Mouse (Mus musculus): ENCODE data around the gene Ets1. TPM values are rescaled to one million over a fixed set of nuclear protein-coding genes. Genes with fewer than 3 reads are reported as not detected.
A peak's percentile ranks its signal among the peaks of the same experiment; 100 is the strongest.

The Ets1 gene
- polyA plus RNA-seq, 1 experiment from 2014 or later: 21.7 TPM

DNA sequence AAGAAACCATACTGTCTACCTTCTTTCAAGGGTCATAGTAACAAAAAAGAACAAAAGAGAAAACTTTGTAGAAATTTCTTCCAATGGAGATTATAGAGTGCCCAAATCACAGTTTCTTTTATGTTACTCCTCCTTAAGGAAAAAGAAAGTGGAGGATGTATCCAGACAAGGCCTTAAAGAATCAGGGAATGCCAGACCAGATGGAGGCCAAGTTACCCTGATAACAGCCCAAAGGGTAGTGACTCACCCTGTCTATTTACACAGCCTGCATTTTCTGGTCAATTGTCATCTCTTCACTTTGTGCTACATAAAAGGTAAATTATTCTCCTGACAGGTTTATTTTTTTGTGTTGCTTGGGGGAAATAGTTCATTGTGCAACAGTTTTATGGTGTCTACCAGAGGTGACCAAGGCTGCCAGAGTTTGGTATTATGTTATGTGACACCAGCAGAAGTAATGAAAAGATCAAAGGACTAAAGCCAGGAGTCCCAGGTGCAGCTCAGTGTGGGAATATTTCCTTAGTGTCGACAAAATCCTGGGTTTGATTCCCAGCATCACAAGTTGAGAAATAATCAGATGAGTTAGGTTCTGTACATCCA, 6.5 kb upstream of the Ets1 start:
- 73% methylated on average over 1 of the region's 1 CpGs for whole genome bisulfite sequencing
- H3K9ac ChIP-seq (ENCODE audit: low read length): no peak overlapping the region
- no peaks in the 10 kb centered on the region for H3K9me3 ChIP-seq (ENCODE audit: control insufficient read depth, low read length)
- H3K4me1 ChIP-seq (ENCODE audit: control insufficient read depth, insufficient read depth, low read length): no peaks in the 10 kb centered on the region
- DNase-seq (ENCODE audit: low spot score, missing footprints): no peak
- ATAC-seq (ENCODE audit: low FRiP score): no peak
- H3K27ac ChIP-seq (ENCODE audit: low read depth, low read length): no peak overlapping the region
- no peak overlapping the region for H3K4me3 ChIP-seq (ENCODE audit: low read depth, low read length)
- H3K27me3 ChIP-seq (ENCODE audit: control insufficient read depth, insufficient read depth, low read length): no peaks in the 10 kb centered on the region
- H3K36me3 ChIP-seq (ENCODE audit: control insufficient read depth, insufficient read depth, low read length): no peaks in the 10 kb centered on the region
- H3K4me2 ChIP-seq: no peak overlapping the region

GRCm38 (mm10) chr9:32631341-32631740, 4.7 kb upstream of the Ets1 start:
- H3K36me3 ChIP-seq (ENCODE audit: control insufficient read depth, insufficient read depth, low read length): no peaks in the 10 kb centered on the region
- no peak overlapping the region for H3K4me3 ChIP-seq (ENCODE audit: low read depth, low read length)
- no peaks in the 10 kb centered on the region for H3K4me1 ChIP-seq (ENCODE audit: control insufficient read depth, insufficient read depth, low read length)
- no peak overlapping the region for H3K4me2 ChIP-seq
- no peaks in the 10 kb centered on the region; the same call in 1 of the 2 replicates for H3K27me3 ChIP-seq (ENCODE audit: control insufficient read depth, insufficient read depth, low read length)
- peak; percentile 51 for DNase-seq (ENCODE audit: low spot score, missing footprints)
- no peak overlapping the region for H3K9ac ChIP-seq (ENCODE audit: low read length)
- no peaks in the 10 kb centered on the region for H3K9me3 ChIP-seq (ENCODE audit: control insufficient read depth, low read length)
- no peak for ATAC-seq (ENCODE audit: low FRiP score)
- H3K27ac ChIP-seq (ENCODE audit: low read depth, low read length): no peak overlapping the region

DNA sequence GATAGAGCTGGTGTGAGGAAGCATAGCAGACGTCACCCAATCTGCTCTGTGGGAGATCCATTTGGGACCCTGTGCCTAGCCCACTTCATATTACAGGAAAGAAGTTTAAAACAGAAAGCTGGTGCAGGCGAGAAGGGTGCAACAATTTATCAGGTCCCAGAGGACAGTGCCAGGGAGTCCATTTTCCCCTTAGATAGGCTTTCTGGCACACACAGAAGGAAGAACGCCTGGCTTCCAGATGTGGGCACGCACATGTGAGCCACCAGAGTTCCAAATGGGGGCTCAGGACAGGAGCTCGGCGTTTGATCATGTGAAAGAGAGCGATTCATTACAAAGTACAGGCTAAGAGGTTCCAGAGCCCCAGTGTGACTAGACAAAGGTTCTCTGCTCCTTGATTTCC, 3.8 kb upstream of the Ets1 start:
- no peaks in the 10 kb centered on the region for H3K9me3 ChIP-seq (ENCODE audit: control insufficient read depth, low read length)
- peak; percentile 57 for DNase-seq (ENCODE audit: low spot score, missing footprints)

DNA sequence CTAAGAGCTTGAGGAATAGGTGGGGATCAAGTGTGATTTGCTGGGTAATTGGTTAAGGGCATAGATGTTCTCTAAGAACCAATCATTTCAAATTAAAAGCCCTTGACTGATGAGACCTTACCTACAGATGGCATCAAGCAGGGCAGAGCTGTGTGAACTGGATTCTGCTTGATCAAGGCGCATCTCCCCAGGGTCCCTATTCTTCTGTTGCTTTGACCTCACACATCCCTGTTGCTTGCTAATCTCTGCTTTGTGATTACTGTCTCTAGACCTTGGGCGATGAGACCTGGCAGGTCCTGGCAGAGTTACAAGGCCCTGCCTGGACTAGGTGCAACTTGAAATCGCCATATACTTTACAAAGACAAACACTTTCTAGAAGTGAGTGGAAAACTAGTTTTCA, 9.0 kb downstream of the Ets1 start:
- Histone ChIP-seq H3K27ac (ENCODE audit: low read depth, low read length) (no peak overlapping the region), H3K27me3 (ENCODE audit: control insufficient read depth, insufficient read depth, low read length) (no peaks in the 10 kb centered on the region; the same call in 1 of the 2 replicates)
- whole genome bisulfite sequencing: 29% methylated on average over 3 of the region's 3 CpGs

More for the DNA sequence above, 3.8 kb upstream of the Ets1 start:
- no peaks in the 10 kb centered on the region for H3K4me1 ChIP-seq (ENCODE audit: control insufficient read depth, insufficient read depth, low read length)
- H3K27me3 ChIP-seq (ENCODE audit: control insufficient read depth, insufficient read depth, low read length): peaks cover 5% of the 10 kb centered on the region
- H3K4me3 ChIP-seq (ENCODE audit: low read depth, low read length): no peak overlapping the region
- no peak overlapping the region for H3K9ac ChIP-seq (ENCODE audit: low read length)
- 82% methylated on average over 7 of the region's 7 CpGs for WGBS
- no peak for ATAC-seq (ENCODE audit: low FRiP score)
- H3K36me3 ChIP-seq (ENCODE audit: control insufficient read depth, insufficient read depth, low read length): no peaks in the 10 kb centered on the region
- no peak overlapping the region for H3K4me2 ChIP-seq
- H3K27ac ChIP-seq (ENCODE audit: low read depth, low read length): no peak overlapping the region

DNA sequence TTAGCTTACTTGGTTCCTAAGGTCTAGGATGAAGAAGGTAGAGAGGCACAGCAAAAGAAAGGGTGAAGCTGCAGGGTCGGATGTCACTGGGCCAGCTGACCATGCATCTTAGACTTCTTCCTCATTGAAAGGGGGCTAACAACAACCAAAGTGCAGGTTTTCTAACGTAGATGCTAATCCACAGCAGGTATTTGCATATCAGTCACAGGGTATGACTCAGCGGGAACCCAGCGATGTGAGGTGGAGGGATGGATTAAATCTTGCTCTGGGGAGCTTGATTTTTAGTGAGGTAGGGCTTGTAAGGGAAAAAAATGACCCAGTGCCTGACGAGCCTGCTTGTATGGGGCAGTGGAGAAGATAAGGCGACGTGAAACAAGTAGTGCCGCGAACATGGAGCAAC, 9.5 kb downstream of the Ets1 start:
- ATAC-seq (ENCODE audit: low FRiP score) (no peak), DNase-seq (ENCODE audit: low spot score, missing footprints) (no peak)
- no peak overlapping the region for H3K27ac ChIP-seq (ENCODE audit: low read depth, low read length)
- no peak overlapping the region for H3K4me3 ChIP-seq (ENCODE audit: low read depth, low read length)
- no peaks in the 10 kb centered on the region; the same call in 1 of the 2 replicates for H3K27me3 ChIP-seq (ENCODE audit: control insufficient read depth, insufficient read depth, low read length)
- peaks cover 2% of the 10 kb centered on the region; the same call in 1 of the 2 replicates for H3K4me1 ChIP-seq (ENCODE audit: control insufficient read depth, insufficient read depth, low read length)
- WGBS: 8% methylated on average over 9 of the region's 9 CpGs
- H3K9me3 ChIP-seq (ENCODE audit: control insufficient read depth, low read length): no peaks in the 10 kb centered on the region
- no peak overlapping the region for H3K9ac ChIP-seq (ENCODE audit: low read length)
- no peak overlapping the region for H3K4me2 ChIP-seq
- no peaks in the 10 kb centered on the region for H3K36me3 ChIP-seq (ENCODE audit: control insufficient read depth, insufficient read depth, low read length)

More for the DNA sequence above, 9.0 kb downstream of the Ets1 start:
- DNase-seq (ENCODE audit: low spot score, missing footprints) (no peak), ATAC-seq (ENCODE audit: low FRiP score) (no peak)
- Histone ChIP-seq H3K4me3 (ENCODE audit: low read depth, low read length) (no peak overlapping the region), H3K9ac (ENCODE audit: low read length) (no peak overlapping the region), H3K36me3 (ENCODE audit: control insufficient read depth, insufficient read depth, low read length) (no peaks in the 10 kb centered on the region), H3K4me1 (ENCODE audit: control insufficient read depth, insufficient read depth, low read length) (peaks cover 2% of the 10 kb centered on the region; the same call in 1 of the 2 replicates), H3K9me3 (ENCODE audit: control insufficient read depth, low read length) (no peaks in the 10 kb centered on the region), H3K4me2 (no peak overlapping the region)

DNA sequence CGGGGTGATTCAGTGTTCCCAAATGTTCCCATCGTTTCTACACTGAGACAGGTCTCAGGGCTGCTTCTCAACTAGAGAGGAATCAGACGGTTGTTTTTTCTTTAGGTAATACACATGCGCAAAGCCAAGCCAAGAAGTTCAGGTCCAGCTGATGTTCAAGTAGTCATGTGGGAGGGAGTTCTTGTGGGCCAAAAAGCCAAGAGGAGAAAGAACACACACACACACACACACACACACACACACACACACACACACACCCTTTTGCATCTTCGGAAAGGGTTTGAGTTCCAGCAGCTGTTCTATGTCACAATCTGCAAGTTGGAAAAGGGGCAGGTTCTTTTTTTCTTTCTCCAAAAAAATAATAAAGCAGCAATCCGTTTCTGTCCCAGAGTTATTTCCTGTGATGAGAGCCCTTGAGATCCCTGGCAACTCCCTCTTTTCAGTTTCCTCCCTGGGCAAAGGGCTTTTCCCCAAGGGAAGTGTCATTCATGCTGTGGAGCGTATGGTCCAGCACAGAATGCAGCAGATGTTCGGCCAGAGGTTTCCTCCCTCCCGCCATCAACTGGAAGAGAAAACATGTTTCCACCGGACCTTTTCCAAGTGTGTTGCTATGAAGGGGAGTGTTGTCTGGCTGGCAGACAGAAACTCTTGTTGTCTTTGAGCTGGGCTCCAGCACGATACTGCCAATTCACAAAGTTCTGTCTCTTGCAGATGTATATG, 10.7 kb downstream of the Ets1 start:
- 59% methylated on average over 11 of the region's 11 CpGs for WGBS
- H3K27me3 ChIP-seq (ENCODE audit: control insufficient read depth, insufficient read depth, low read length): no peaks in the 10 kb centered on the region; the same call in 1 of the 2 replicates
- no peak overlapping the region for H3K4me3 ChIP-seq (ENCODE audit: low read depth, low read length)
- H3K9me3 ChIP-seq (ENCODE audit: control insufficient read depth, low read length): no peaks in the 10 kb centered on the region
- no peaks in the 10 kb centered on the region for H3K36me3 ChIP-seq (ENCODE audit: control insufficient read depth, insufficient read depth, low read length)
- ATAC-seq (ENCODE audit: low FRiP score) (no peak), DNase-seq (ENCODE audit: low spot score, missing footprints) (no peak)
- peaks cover 2% of the 10 kb centered on the region; the same call in 1 of the 2 replicates for H3K4me1 ChIP-seq (ENCODE audit: control insufficient read depth, insufficient read depth, low read length)
- no peak overlapping the region for H3K9ac ChIP-seq (ENCODE audit: low read length)
- H3K4me2 ChIP-seq: no peak overlapping the region
- H3K27ac ChIP-seq (ENCODE audit: low read depth, low read length): no peak overlapping the region

DNA sequence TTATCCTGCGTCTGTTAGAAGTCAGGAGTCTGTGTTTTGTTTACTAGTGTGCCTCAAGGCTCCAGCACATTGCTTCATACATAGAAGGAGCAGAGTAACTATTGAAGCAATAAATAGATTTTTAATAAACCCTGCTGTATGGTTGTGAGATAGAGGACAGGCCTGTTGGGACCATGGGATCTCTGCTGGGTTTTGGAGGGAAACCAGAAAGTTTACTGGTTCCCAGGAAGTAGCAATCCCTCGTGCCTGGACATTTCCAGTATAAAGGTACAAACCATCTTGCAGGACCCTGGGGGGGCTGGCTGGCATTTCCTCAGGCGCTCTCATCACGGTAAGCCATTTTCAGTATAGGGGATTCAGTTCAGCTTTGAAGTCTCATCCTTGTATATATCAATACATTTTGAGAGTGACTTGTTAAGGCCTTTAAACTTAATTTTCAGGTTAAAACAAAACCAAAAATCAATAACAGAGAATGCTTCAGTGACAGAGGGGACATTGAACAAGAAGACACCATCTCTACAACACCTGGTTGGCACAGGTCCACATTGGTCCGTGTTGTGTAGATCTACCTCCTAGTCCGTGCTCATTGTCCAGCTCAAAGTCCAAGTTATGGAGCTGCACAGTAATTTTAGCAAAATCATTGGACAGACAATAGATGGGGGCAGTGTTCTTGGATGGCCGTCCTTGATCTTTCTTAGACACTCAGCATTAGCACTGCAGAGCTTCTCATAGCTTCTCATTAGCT, 11.7 kb downstream of the Ets1 start:
- Histone ChIP-seq H3K4me3 (ENCODE audit: low read depth, low read length) (no peak overlapping the region), H3K9me3 (ENCODE audit: control insufficient read depth, low read length) (no peaks in the 10 kb centered on the region), H3K27me3 (ENCODE audit: control insufficient read depth, insufficient read depth, low read length) (no peaks in the 10 kb centered on the region; the same call in 1 of the 2 replicates), H3K4me2 (no peak overlapping the region), H3K9ac (ENCODE audit: low read length) (no peak overlapping the region), H3K27ac (ENCODE audit: low read depth, low read length) (no peak overlapping the region), H3K4me1 (ENCODE audit: control insufficient read depth, insufficient read depth, low read length) (peaks cover 2% of the 10 kb centered on the region; the same call in 1 of the 2 replicates), H3K36me3 (ENCODE audit: control insufficient read depth, insufficient read depth, low read length) (no peaks in the 10 kb centered on the region)
- ATAC-seq (ENCODE audit: low FRiP score): no peak
- DNase-seq (ENCODE audit: low spot score, missing footprints): no peak
- WGBS: 86% methylated on average over 7 of the region's 7 CpGs

DNA sequence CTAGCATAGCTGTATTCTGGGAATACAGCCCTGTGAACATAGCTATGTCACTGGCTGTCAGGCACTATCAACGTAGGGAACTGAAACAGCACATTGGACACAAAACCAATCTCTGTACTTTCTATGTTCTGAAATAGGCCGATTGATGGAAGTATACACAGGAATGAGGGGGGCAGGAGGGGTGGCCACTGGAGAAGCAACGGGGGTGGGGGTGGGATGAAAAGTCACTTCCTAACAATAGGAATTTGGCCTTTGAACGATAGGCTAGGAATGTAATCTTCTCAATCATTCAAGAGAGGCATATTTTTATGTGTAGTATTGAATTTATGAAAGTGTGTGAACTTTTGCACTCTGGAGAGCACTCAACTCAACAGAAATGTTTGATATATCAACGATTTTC, 12.3 kb downstream of the Ets1 start:
- Histone ChIP-seq H3K27me3 (ENCODE audit: control insufficient read depth, insufficient read depth, low read length) (no peaks in the 10 kb centered on the region; the same call in 1 of the 2 replicates), H3K4me2 (no peak overlapping the region), H3K36me3 (ENCODE audit: control insufficient read depth, insufficient read depth, low read length) (no peaks in the 10 kb centered on the region), H3K9ac (ENCODE audit: low read length) (no peak overlapping the region), H3K4me3 (ENCODE audit: low read depth, low read length) (no peak overlapping the region), H3K9me3 (ENCODE audit: control insufficient read depth, low read length) (no peaks in the 10 kb centered on the region), H3K4me1 (ENCODE audit: control insufficient read depth, insufficient read depth, low read length) (peaks cover 2% of the 10 kb centered on the region; the same call in 1 of the 2 replicates), H3K27ac (ENCODE audit: low read depth, low read length) (no peak overlapping the region)
- DNase-seq (ENCODE audit: low spot score, missing footprints): no peak
- ATAC-seq (ENCODE audit: low FRiP score): no peak
- 79% methylated on average over 5 of the region's 5 CpGs for WGBS

DNA sequence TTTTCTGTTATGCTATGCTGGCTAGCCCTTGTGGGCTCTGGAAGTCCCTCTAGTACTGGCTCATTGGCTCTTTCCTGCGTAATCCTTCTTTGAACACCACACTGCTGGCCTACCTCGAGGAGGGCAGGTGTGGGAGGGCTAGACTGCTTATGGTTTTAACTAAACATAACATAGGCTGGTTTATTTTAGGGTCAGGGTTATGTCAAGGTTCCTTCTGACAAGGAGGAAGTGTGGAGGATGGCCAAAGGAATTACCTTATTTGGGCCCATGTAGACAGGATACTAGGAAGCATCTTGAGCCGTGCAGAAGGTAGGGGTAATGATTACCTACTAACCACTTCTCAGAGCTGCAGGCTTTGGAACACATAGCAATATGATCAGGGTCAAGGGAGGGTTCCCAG, 14.7 kb downstream of the Ets1 start:
- Histone ChIP-seq H3K4me1 (ENCODE audit: control insufficient read depth, insufficient read depth, low read length) (peaks cover 2% of the 10 kb centered on the region; the same call in 1 of the 2 replicates), H3K9me3 (ENCODE audit: control insufficient read depth, low read length) (no peaks in the 10 kb centered on the region), H3K4me2 (no peak overlapping the region), H3K4me3 (ENCODE audit: low read depth, low read length) (no peak overlapping the region), H3K9ac (ENCODE audit: low read length) (no peak overlapping the region), H3K27me3 (ENCODE audit: control insufficient read depth, insufficient read depth, low read length) (no peaks in the 10 kb centered on the region; the same call in 1 of the 2 replicates), H3K27ac (ENCODE audit: low read depth, low read length) (no peak overlapping the region), H3K36me3 (ENCODE audit: control insufficient read depth, insufficient read depth, low read length) (no peaks in the 10 kb centered on the region)
- 72% methylated on average over 3 of the region's 3 CpGs for WGBS
- DNase-seq (ENCODE audit: low spot score, missing footprints) (no peak), ATAC-seq (ENCODE audit: low FRiP score) (no peak)

Data from midbrain, embryonic 11.5 days (tissue).